Mouse (Mus musculus) liver, embryonic 14.5 days (tissue): ENCODE results near the gene Capg. TPM values are rescaled to one million over a fixed set of nuclear protein-coding genes. Genes with fewer than 3 reads are reported as not detected.

Source experiments
- ATAC-seq: fragments of 200-750 bp; cut with Nextera tagmentation; 2 replicates; pipeline ENCODE4 v1.8.0; 2017; ENCODE audit warnings: moderate number of reproducible peaks, mild to moderate bottlenecking, moderate library complexity; ENCODE audit not compliant: insufficient read depth
- DNase-seq, 3 experiments: peaks; one replicate each; pipeline ENCODE4 v3.0.0-alpha.2; 2012 to 2013; ENCODE audit warnings: low read depth in 3 of 3, low spot score in 3 of 3
- H3K27ac ChIP-seq: fragments of 300-500 bp; sonication (generic); 2 replicates; pipeline ENCODE4 v1.5.1; 2014; ENCODE audit warnings: moderate library complexity, mild to moderate bottlenecking, control low read depth, inconsistent platforms
- H3K27me3 ChIP-seq: fragments of 300-500 bp; sonication (generic); 2 replicates; pipeline ENCODE4 v1.6.1; 2014; ENCODE audit warnings: mild to moderate bottlenecking, low read length, moderate library complexity; ENCODE audit not compliant: control insufficient read depth, insufficient read depth
- H3K36me3 ChIP-seq: fragments of 300-500 bp; sonication (generic); replicated peaks from 2 replicates; pipeline ENCODE4 v1.6.1; 2014; ENCODE audit warnings: low read depth; ENCODE audit not compliant: control insufficient read depth, insufficient read depth
- H3K4me1 ChIP-seq, 2 experiments: fragments of 200-500 bp in 1 of 2; fragments of 300-500 bp in 1 of 2; sonication (generic) in 1 of 2; replicated peaks; 2 replicates each; pipeline ENCODE4 v1.6.1; 2012 to 2014; ENCODE audit warnings: antibody characterized with exemption in 1 of 2, inconsistent platforms in 1 of 2, low read length in 1 of 2; ENCODE audit not compliant: control insufficient read depth in 2 of 2, insufficient read depth in 2 of 2
- H3K4me2 ChIP-seq: fragments of 300-500 bp; sonication (generic); 2 replicates; pipeline ENCODE4 v1.6.1; 2014; ENCODE audit warnings: low read depth, mild to moderate bottlenecking, control low read depth, moderate library complexity
- H3K4me3 ChIP-seq, 2 experiments: fragments of 200-500 bp in 1 of 2; fragments of 300-500 bp in 1 of 2; sonication (generic) in 1 of 2; 2 replicates each; pipeline ENCODE4 v1.5.1; 2012 to 2014; ENCODE audit warnings: low read depth in 2 of 2, low read length in 2 of 2, mild to moderate bottlenecking in 2 of 2, control low read depth in 1 of 2, inconsistent platforms in 1 of 2, moderate library complexity in 1 of 2; ENCODE audit not compliant: insufficient read depth in 1 of 2
- H3K9ac ChIP-seq: fragments of 300-500 bp; sonication (generic); replicated peaks from 2 replicates; pipeline ENCODE4 v1.6.1; 2014; ENCODE audit warnings: mild to moderate bottlenecking, control low read depth, moderate library complexity
- H3K9me3 ChIP-seq: fragments of 300-500 bp; sonication (generic); 2 replicates; pipeline ENCODE4 v1.6.1; 2016; ENCODE audit warnings: low read length, mixed read lengths; ENCODE audit not compliant: control insufficient read depth
- CTCF ChIP-seq: IDR thresholded peaks from 2 replicates; pipeline ENCODE4 v1.5.1; 2016; ENCODE audit warnings: antibody characterized with exemption, low read depth, control low read depth
- EP300 ChIP-seq: IDR thresholded peaks from 2 replicates; pipeline ENCODE4 v1.6.1; 2016; ENCODE audit warnings: antibody characterized with exemption, low read depth
- WGBS: fragments of 180-500 bp; shearing (Covaris S2); extraction: QIAGEN DNeasy Blood & Tissue Kit; methylation state at CpG from one replicate; pipeline ENCODE4 v1.1.7; 2014; ENCODE audit not compliant: insufficient replicate concordance; 5-methylcytosine and 5-hydroxymethylcytosine counted together
- polyA plus RNA-seq, 2 experiments: library from polyadenylated mRNA; depleted of rRNA in 1 of 2; stranded (reverse) in 1 of 2; unstranded in 1 of 2; fragments of >200 nt; fragmentation: Nextera tagmentation in 1 of 2; extraction: Ambion mirVana in 1 of 2; gene quantifications; 2 replicates each; pipeline versions ENCODE4 v1.2.1 to v1.2.3; 2012 to 2014

Gene Capg
- polyA plus RNA-seq, 2 experiments = 6.6 to 14.8 TPM

GRCm38 (mm10) chr6:72590111-72590510, 45.9 kb downstream of the Capg start:
- no peaks in the 10 kb centered on the region for H3K4me1 ChIP-seq
- no peak overlapping the region for H3K27ac ChIP-seq
- ATAC-seq = no peak
- DNase-seq = no peak
- no peaks in the 10 kb centered on the region for H3K36me3 ChIP-seq
- TF ChIP-seq EP300 (no peak), CTCF (no peak)
- no peaks in the 10 kb centered on the region for H3K9me3 ChIP-seq
- H3K9ac ChIP-seq = no peak overlapping the region
- H3K27me3 ChIP-seq = no peaks in the 10 kb centered on the region
- no peak overlapping the region for H3K4me2 ChIP-seq
- H3K4me3 ChIP-seq = no peak overlapping the region

GRCm38 (mm10) chr6:72593011-72593803, 49.0 kb downstream of the Capg start:
- ATAC-seq = no peak
- Histone ChIP-seq H3K27ac (no peak overlapping the region), H3K9ac (no peak overlapping the region), H3K9me3 (no peaks in the 10 kb centered on the region), H3K4me1 (peaks cover 2 to 5% of the 10 kb centered on the region in 2 experiments; a peak in 1 of 4 replicates), H3K4me3 (no peak overlapping the region), H3K4me2 (no peak overlapping the region), H3K27me3 (no peaks in the 10 kb centered on the region), H3K36me3 (no peaks in the 10 kb centered on the region)
- TF ChIP-seq CTCF = no peak
- TF ChIP-seq EP300 = no peak
- DNase-seq = no peak
- WGBS = 57% methylated on average over 6 of the region's 6 CpGs

GRCm38 (mm10) chr6:72593914-72594313, 49.7 kb downstream of the Capg start:
- Histone ChIP-seq H3K4me2 (no peak overlapping the region), H3K9me3 (no peaks in the 10 kb centered on the region), H3K4me3 (no peak overlapping the region), H3K36me3 (no peaks in the 10 kb centered on the region), H3K27me3 (no peaks in the 10 kb centered on the region), H3K4me1 (peaks cover 2 to 8% of the 10 kb centered on the region in 2 experiments; a peak in 2 of 4 replicates), H3K27ac (no peak overlapping the region), H3K9ac (no peak overlapping the region)
- 42% methylated on average over 5 of the region's 5 CpGs for WGBS
- no peak for ATAC-seq
- TF ChIP-seq CTCF (no peak), EP300 (no peak)
- no peak for DNase-seq

- no peak for ATAC-seq
- peak overlapping the region; percentile 69 to 80 for H3K4me3 ChIP-seq
- no peaks in the 10 kb centered on the region for H3K9me3 ChIP-seq
- peak overlapping the region; percentile 77 for H3K4me2 ChIP-seq
- 56% methylated on average over 13 of the region's 13 CpGs for WGBS
- no peak for DNase-seq
- no peaks in the 10 kb centered on the region for H3K36me3 ChIP-seq
- H3K27ac ChIP-seq = no peak overlapping the region
- TF ChIP-seq CTCF (no peak), EP300 (no peak)
- H3K9ac ChIP-seq = peak overlapping the region; percentile 71
- H3K27me3 ChIP-seq = no peaks in the 10 kb centered on the region
- H3K4me1 ChIP-seq = peaks cover 2 to 11% of the 10 kb centered on the region in 2 experiments; a peak in 3 of 4 replicates
Observed at GRCm38 (mm10) chr6:72597083-72597874, 53.1 kb downstream of the Capg start.
